Mouse (Mus musculus) layer of hippocampus, adult 6 months (tissue): Measurements from ENCODE around the gene Igf2bp3. TPM values are rescaled to one million over a fixed set of nuclear protein-coding genes. Genes with fewer than 3 reads are reported as not detected.

Source experiments
- long read RNA-seq, 2 experiments: library from polyadenylated mRNA; unstranded; transcript quantifications; one replicate each; pipeline ENCODE4 v2.0.0; 2019 to 2020
- polyA plus RNA-seq: library from polyadenylated mRNA; unstranded; fragments of <200 nt; fragmentation: Nextera tagmentation; gene quantifications from 2 replicates; pipeline ENCODE4 v1.2.3, GENCODE M21; 2021

Igf2bp3 gene
- polyA plus RNA-seq: 2.8 and 4.8 TPM in 2 replicates
- long read RNA-seq, experiment 1, partial matches to known transcripts: 0 of 24 reads
- long read RNA-seq, experiment 1, other reads (novel, unspliced or antisense): 24 of 24 reads
- long read RNA-seq, experiment 2, partial matches to known transcripts: 1 of 69 reads
- long read RNA-seq, experiment 2, other reads (novel, unspliced or antisense): 68 of 69 reads

GRCm38 (mm10) chr6:49214928-49215747, at the start of gene Igf2bp3:
Igf2bp3 (minus strand) TSS chr6:49214957.

GRCm38 (mm10) chr6:49263847-49264243, 49.1 kb upstream of the Igf2bp3 start, which contains the start of gene Tra2a:
Tra2a (minus strand) TSS chr6:49264033.

GRCm38 (mm10) chr6:49073304-49074116, 141.2 kb downstream of the Igf2bp3 start, which contains the start of gene Malsu1:
Malsu1 (plus strand) TSS chr6:49073795.

GRCm38 (mm10) chr6:49036275-49037267, 178.2 kb downstream of the Igf2bp3 start, which contains the start of gene Gpnmb:
Gpnmb (plus strand) TSS chr6:49036546.

Other genes with a start within 250 kb of the Igf2bp3 start
- not detected in 2 replicates for gene Doxl2, start 240.0 kb downstream of the Igf2bp3 start, polyA plus RNA-seq
- not detected in 2 replicates for gene Svs1, start 228.1 kb downstream of the Igf2bp3 start, polyA plus RNA-seq
- 2.9 and 6.1 TPM in 2 replicates for gene Gpnmb, start 178.4 kb downstream of the Igf2bp3 start, polyA plus RNA-seq
- 28.1 and 34.7 TPM in 2 replicates for gene Malsu1, start 141.2 kb downstream of the Igf2bp3 start, polyA plus RNA-seq
- gene Tra2a, start 49.1 kb upstream of the Igf2bp3 start, polyA plus RNA-seq: 16.5 and 18.8 TPM in 2 replicates
- gene Ccdc126, start 104.3 kb upstream of the Igf2bp3 start, polyA plus RNA-seq: 13.9 and 17.2 TPM in 2 replicates
- 1.5 TPM in 2 replicates for gene Fam221a, start 152.8 kb upstream of the Igf2bp3 start, polyA plus RNA-seq
- 0.18 and 0.21 TPM in 2 replicates for gene Stk31, start 180.6 kb upstream of the Igf2bp3 start, polyA plus RNA-seq